Mouse (Mus musculus): Measurements from ENCODE around the gene Tsen34. TPM values are rescaled to one million over a fixed set of nuclear protein-coding genes. Genes with fewer than 3 reads are reported as not detected.
A peak's percentile ranks its signal among the peaks of the same experiment; 100 is the strongest.

Gene Tsen34
- 223 and 227 TPM in 2 replicates for polyA plus RNA-seq (2015; fragmentation: Nextera tagmentation; extraction: Ambion mirVana)

DNA sequence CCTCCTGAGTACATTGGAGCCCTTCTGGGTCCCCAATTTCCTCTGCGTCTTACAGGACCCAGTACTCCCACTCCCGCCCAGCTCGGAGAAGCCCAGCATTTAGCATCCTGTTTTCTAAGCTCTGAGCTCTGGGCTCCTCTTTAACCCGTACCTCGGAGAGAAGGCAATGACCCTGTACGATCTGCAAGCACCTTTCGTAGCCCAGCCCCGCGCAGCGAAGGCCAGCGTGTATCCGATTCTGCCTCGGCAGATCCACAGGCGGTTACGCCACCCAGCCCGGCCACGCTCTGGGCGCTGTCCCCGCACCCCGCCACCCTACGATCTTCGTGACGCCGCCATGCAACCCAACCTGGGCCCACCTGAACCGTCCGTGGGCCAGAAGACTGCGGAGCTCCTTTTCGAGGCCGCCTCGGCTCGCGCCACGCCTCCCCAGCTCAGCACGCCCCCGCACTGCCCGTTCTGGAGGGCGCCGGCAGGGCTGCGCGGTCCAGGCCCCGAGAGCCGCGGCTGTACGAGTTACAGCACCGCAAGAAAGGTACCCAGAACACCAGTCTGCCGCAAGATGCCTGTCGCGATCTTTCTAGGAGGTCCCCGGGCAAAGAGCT is at the start of gene Tsen34:
Tsen34 (plus strand) TSS at position 482 of the 605 bp plus-strand sequence.
- Histone ChIP-seq H3K9ac (peak within 1 kb of the TSS; percentile 92), H3K27me3 (no peaks in the 10 kb centered on the region), H3K4me3 (peak within 1 kb of the TSS; percentile 80), H3K27ac (replicated peaks) (peak within 1 kb of the TSS; percentile 94), H3K4me2 (peak within 1 kb of the TSS; percentile 81), H3K9me3 (no peaks in the 10 kb centered on the region), H3K36me3 (peaks cover 31% of the 10 kb centered on the region), H3K4me1 (replicated peaks) (peaks cover 40% of the 10 kb centered on the region)
- ATAC-seq (ENCODE audit: low read depth): peak; percentile 76; the same call in 1 of the 2 replicates
- WGBS: under 1% methylated on average over 49 of the region's 49 CpGs

DNA sequence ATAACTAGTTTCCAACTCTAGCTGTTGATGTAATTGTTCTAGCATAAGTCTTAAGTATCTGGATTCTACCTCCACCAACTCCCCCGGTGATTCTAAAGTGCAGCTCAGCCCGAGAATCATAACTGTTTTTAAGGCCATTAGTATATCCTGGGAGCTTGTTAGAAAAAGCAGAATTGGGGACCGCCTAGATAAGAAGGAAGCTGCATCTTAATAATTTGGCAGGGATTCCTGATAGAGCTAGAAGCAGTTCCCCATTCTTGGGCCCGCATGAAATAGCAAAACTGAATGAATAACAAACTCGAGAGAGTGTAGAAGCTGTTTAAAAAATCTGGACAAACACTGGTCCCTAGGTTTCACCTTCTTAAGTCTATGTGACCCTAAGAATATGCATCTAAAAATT is 49.3 kb upstream of the Tsen34 start:
- Histone ChIP-seq H3K4me2 (peak overlapping the region; percentile 66), H3K9ac (0 out of 2 replicates have a peak overlapping the region, but pooled peaks have one; percentile 41), H3K9me3 (no peaks in the 10 kb centered on the region), H3K4me3 (no peak overlapping the region; the same call in 1 of the 2 replicates), H3K4me1 (replicated peaks) (peaks cover 34% of the 10 kb centered on the region), H3K36me3 (peaks cover 34% of the 10 kb centered on the region), H3K27ac (replicated peaks) (no peak overlapping the region), H3K27me3 (no peaks in the 10 kb centered on the region)
- 69% methylated on average over 5 of the region's 5 CpGs for WGBS
- no peak for ATAC-seq (ENCODE audit: low read depth)

DNA sequence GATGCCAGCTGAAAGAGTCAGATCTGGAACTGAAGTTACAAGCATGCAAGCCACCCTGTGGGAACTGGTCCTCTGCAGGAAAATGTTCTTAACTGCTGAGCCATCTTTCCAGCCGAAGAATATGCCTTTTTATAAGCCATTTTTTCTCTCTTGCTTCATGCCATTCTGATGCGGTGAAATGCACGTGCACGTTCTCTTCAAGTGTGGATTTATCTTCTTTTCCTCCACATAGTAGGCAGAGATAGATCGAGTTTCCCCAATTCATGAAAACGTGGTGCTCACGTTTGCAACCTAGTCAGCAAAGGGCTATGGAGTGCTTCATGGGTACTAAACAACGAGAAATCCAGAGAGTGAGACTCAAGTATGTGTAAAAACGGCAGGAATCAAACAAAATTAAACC is 48.8 kb upstream of the Tsen34 start:
- H3K4me2 ChIP-seq: peak overlapping the region; percentile 66
- ATAC-seq (ENCODE audit: low read depth): no peak
- H3K27me3 ChIP-seq: no peaks in the 10 kb centered on the region
- no peaks in the 10 kb centered on the region for H3K9me3 ChIP-seq
- peak overlapping the region; percentile 98 for H3K4me3 ChIP-seq
- peaks cover 30% of the 10 kb centered on the region for H3K36me3 ChIP-seq
- 26% methylated on average over 9 of the region's 9 CpGs for WGBS
- peaks cover 38% of the 10 kb centered on the region for H3K4me1 ChIP-seq (replicated peaks)
- H3K27ac ChIP-seq (replicated peaks): peak overlapping the region; percentile 25; the same call in 1 of the 2 replicates
- H3K9ac ChIP-seq: peak overlapping the region; percentile 41; the same call in 1 of the 2 replicates

DNA sequence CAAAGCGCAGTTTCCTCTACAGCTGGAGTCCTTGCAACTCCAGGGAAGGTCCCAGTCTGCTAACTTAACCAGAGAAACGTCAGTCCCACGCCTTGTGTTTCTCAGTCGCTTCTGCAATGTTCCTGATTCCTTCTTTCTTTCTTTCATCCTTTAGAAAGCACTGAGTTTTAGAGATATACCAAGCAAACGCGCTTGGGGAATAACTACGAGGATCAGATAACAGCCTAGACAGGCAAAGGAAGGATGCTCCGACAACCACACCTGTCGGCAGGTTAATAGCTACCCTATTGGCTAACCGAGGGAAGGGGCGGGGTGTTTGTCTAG is 48.4 kb upstream of the Tsen34 start:
- WGBS: 2% methylated on average over 11 of the region's 11 CpGs
- H3K27ac ChIP-seq (replicated peaks): peak overlapping the region; percentile 25; the same call in 1 of the 2 replicates
- H3K36me3 ChIP-seq: peaks cover 25% of the 10 kb centered on the region
- no peaks in the 10 kb centered on the region for H3K9me3 ChIP-seq
- H3K4me1 ChIP-seq (replicated peaks): peaks cover 43% of the 10 kb centered on the region
- peak overlapping the region; percentile 98 for H3K4me3 ChIP-seq
- peak overlapping the region; percentile 41; the same call in 1 of the 2 replicates for H3K9ac ChIP-seq
- peak; percentile 1; the same call in 1 of the 2 replicates for ATAC-seq (ENCODE audit: low read depth)
- H3K4me2 ChIP-seq: peak overlapping the region; percentile 66
- H3K27me3 ChIP-seq: no peaks in the 10 kb centered on the region

GRCm38 (mm10) chr7:3644672-3645487 is 47.8 kb upstream of the Tsen34 start, which contains the start of gene Cnot3:
Cnot3 (plus strand) TSS chr7:3645268.
- Histone ChIP-seq H3K27ac (replicated peaks) (peak within 1 kb of the TSS; percentile 98), H3K4me3 (peak within 1 kb of the TSS; percentile 98), H3K9me3 (no peaks in the 10 kb centered on the region), H3K4me1 (replicated peaks) (peaks cover 47% of the 10 kb centered on the region), H3K4me2 (peak within 1 kb of the TSS; percentile 92), H3K9ac (peak within 1 kb of the TSS; percentile 100), H3K27me3 (no peaks in the 10 kb centered on the region), H3K36me3 (peaks cover 19% of the 10 kb centered on the region)
- peak; percentile 98 for ATAC-seq (ENCODE audit: low read depth)
- under 1% methylated on average over 56 of the region's 58 CpGs for WGBS

GRCm38 (mm10) chr7:3645488-3646025 is 47.1 kb upstream of the Tsen34 start:
- under 1% methylated on average over 53 of the region's 58 CpGs for WGBS
- Histone ChIP-seq H3K36me3 (peaks cover 17% of the 10 kb centered on the region), H3K27ac (replicated peaks) (peak overlapping the region; percentile 98), H3K4me1 (replicated peaks) (peaks cover 47% of the 10 kb centered on the region), H3K4me3 (peak overlapping the region; percentile 98), H3K9ac (peak overlapping the region; percentile 100), H3K4me2 (peak overlapping the region; percentile 92), H3K9me3 (no peaks in the 10 kb centered on the region), H3K27me3 (no peaks in the 10 kb centered on the region)
- ATAC-seq (ENCODE audit: low read depth): no peak; the same call in none of the 2 replicates

GRCm38 (mm10) chr7:3646188-3646587 is 46.5 kb upstream of the Tsen34 start:
- H3K4me2 ChIP-seq: peak overlapping the region; percentile 92
- H3K4me3 ChIP-seq: peak overlapping the region; percentile 98
- peak overlapping the region; percentile 100 for H3K9ac ChIP-seq
- peaks cover 47% of the 10 kb centered on the region for H3K4me1 ChIP-seq (replicated peaks)
- peaks cover 17% of the 10 kb centered on the region for H3K36me3 ChIP-seq
- no peaks in the 10 kb centered on the region for H3K27me3 ChIP-seq
- H3K27ac ChIP-seq (replicated peaks): peak overlapping the region; percentile 98
- no peaks in the 10 kb centered on the region for H3K9me3 ChIP-seq
- 32% methylated on average over 9 of the region's 9 CpGs for WGBS
- ATAC-seq (ENCODE audit: low read depth): no peak

- ATAC-seq (ENCODE audit: low read depth): no peak
Observed at GRCm38 (mm10) chr7:3646641-3647040, 46.0 kb upstream of the Tsen34 start.

DNA sequence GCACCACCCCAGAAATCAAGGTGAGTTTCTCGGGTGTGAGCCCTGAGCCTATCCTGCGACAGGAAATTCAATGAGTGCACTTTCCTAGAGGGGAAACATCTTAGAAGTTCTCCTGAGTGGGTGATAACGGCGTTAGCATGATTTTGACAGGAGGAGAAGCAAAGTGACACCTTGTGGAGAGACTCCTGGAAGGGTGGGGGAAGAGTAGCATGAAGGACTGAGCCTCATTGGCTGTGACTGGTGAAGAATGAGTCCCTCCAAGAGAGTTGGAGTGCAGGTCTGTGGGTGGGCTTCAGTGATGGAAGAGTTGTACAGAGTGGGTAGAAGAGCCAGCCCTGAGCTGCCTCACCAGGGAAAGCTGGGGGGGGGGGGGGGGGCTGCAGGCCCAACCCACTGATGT is 35.7 kb upstream of the Tsen34 start:
- no peak for ATAC-seq (ENCODE audit: low read depth)
- Histone ChIP-seq H3K36me3 (peaks cover 98% of the 10 kb centered on the region), H3K27me3 (no peaks in the 10 kb centered on the region), H3K4me1 (replicated peaks) (no peaks in the 10 kb centered on the region), H3K4me3 (no peak overlapping the region), H3K27ac (replicated peaks) (no peak overlapping the region), H3K4me2 (no peak overlapping the region), H3K9ac (no peak overlapping the region), H3K9me3 (no peaks in the 10 kb centered on the region)
- 93% methylated on average over 4 of the region's 4 CpGs for WGBS

More at GRCm38 (mm10) chr7:3646641-3647040, 46.0 kb upstream of the Tsen34 start:
- Histone ChIP-seq H3K9ac (peak overlapping the region; percentile 100), H3K4me3 (peak overlapping the region; percentile 98), H3K4me1 (replicated peaks) (peaks cover 47% of the 10 kb centered on the region), H3K36me3 (peaks cover 17% of the 10 kb centered on the region), H3K9me3 (no peaks in the 10 kb centered on the region), H3K27me3 (no peaks in the 10 kb centered on the region), H3K27ac (replicated peaks) (no peak overlapping the region), H3K4me2 (peak overlapping the region; percentile 92)
- WGBS: 72% methylated on average over 4 of the region's 4 CpGs

DNA sequence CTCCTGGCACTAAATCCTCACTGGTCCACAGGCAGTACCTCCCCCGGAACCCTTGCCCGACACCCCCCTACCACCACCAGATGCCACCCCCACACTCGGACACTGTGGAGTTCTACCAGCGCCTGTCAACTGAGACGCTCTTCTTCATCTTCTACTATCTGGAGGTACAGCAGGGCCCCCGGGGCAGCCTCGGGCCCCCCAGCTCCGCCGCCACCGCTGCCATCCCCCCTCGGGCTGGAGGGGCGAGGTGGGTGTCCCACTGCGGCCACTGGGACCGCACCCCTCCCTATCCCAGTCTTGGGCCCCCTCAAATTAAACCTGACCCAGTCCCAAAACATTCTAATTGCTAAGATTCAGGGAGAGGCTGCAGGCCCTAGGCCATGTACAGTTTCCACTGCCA is 34.1 kb upstream of the Tsen34 start:
- Histone ChIP-seq H3K9me3 (no peaks in the 10 kb centered on the region), H3K4me3 (no peak overlapping the region), H3K27me3 (no peaks in the 10 kb centered on the region), H3K4me2 (no peak overlapping the region), H3K4me1 (replicated peaks) (peaks cover 4% of the 10 kb centered on the region), H3K9ac (no peak overlapping the region), H3K27ac (replicated peaks) (no peak overlapping the region), H3K36me3 (peaks cover 93% of the 10 kb centered on the region)
- WGBS: 97% methylated on average over 14 of the region's 14 CpGs
- ATAC-seq (ENCODE audit: low read depth): no peak

DNA sequence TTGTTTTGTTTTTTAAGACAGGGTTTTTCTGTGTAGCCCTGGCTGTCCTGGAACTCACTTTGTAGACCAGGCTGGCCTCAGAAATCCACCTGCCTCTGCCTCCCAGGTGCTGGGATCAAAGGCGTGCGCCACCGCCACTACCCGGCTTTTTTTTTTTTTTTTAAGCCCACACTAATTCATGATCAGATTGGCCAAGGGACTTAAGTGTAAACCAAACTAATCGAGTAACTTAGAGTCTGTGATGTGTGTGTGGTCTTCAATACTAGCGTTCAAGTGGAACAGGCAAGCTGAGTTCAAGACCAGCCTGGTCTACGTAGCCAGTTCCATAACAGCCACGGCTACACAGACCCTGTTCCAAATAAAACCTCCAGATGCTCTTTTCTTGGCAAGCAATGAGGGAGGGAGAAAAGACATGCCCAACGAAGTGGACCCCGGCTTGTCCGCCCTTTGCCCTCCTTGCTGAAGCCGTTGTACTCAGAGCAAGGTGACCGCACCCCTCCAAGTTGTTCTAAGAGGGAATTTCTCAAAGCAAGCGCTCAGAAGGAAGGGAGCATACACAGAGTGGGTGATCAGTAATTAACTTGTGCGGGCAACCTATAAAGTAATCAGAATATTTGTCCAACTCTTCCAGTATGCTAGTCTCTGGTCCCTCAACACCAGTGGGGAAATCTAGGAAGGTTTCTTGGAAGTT is 28.0 kb upstream of the Tsen34 start:
- Histone ChIP-seq H3K4me2 (peak overlapping the region; percentile 78), H3K27me3 (no peaks in the 10 kb centered on the region), H3K4me3 (peak overlapping the region; percentile 62), H3K4me1 (replicated peaks) (peaks cover 22% of the 10 kb centered on the region), H3K36me3 (peaks cover 33% of the 10 kb centered on the region), H3K9me3 (no peaks in the 10 kb centered on the region), H3K9ac (peak overlapping the region; percentile 79), H3K27ac (replicated peaks) (peak overlapping the region; percentile 79)
- 33% methylated on average over 15 of the region's 15 CpGs for WGBS
- ATAC-seq (ENCODE audit: low read depth): peak; percentile 28

All from neural tube, embryonic 13.5 days (tissue).